Mouse (Mus musculus): ENCODE measurements around the gene Scgb1b30.
"Not testable (repeated sequence)": the region's sequence is repeated elsewhere in the genome, so short reads cannot be mapped to it uniquely, and the experiment has no call there.

Gene Scgb1b30

DNA sequence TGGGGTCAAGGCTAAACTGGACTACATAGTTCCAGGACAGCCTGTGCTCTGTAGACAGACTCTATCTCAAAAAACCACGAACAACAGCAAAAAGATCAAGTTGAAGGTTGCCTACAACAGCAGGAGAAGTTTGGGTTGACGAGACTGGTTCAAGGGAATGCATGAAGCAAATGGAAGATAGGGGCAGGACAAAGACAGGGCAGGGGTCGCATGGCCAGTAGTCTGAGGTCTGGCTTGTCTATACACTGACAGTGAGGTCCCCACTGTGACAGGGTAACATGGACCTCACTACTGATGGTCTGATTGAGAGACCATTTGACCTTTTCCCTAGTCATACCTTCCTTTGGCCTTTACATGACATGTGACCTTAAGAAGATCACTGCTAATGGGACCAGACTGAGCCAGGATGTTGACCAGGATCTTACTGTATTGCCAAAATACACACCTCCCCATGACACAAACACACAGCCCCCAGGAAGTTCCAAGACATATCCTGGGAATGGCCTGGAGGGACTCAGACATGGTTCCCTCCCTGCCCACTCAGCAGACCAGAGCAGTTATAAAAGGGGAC is at the start of gene Scgb1b30:
TSS of gene Scgb1b30 (plus strand) at position 521 of the 571 bp plus-strand sequence.
- no peak for DNase-seq

DNA sequence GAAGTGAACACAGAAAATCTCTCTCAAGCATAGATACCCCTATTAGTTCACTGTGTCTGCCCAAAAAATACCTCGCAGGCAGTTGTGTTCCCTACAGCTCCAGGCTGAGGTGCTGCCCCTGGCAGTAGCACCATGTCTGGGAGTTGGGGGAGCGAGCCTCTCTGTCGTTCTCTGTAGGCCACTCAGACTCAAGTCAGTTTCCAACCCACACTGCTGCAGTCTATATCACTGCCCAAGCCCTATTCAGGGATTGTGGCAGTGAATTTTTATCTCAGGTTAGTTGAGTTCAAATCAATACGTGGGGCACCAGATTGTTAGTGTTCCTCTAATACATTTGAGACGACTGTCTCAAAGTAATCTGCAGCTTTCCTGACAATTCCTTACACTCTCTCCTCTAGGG is 27.1 kb upstream of the Scgb1b30 start:
- not testable (repeated sequence) for DNase-seq

DNA sequence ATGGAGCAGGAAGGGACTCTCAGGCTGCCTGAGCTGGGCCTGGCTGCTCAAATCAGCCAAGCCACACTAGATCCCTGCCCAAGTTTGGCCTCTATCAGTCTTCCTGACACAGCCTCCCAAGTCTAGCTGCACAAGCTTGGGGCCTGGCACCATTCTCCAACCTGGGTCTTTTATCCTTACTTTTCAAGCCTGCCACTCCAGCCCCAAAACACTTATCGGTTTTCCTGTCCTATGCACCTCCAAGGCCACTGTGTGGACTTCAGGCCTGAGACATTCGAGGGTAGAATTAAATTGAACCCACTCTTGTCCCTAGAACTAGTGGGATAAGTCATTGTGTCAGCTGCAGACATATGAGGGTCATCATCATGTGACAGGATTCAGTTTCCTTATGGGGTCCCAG is 4.8 kb downstream of the Scgb1b30 start:
- DNase-seq, result no peak

DNA sequence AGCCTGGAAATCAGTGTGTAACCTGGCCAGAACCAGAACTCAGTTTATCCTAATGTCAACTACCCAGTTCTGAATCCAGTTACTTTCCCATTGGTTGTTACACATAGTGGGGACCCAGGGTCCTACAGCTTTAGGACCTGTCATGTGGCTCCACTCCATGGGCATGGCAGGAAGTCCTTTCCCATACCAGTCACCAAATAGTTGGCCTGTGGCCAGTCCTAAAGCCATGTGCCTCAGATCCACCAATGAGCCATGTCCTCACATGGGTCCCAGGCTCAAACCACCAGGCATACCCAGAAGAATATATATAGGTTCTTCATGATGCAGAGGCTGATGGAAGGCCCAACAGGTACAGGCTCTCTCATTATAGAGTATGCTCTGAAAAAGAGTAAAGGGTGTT is 6.0 kb downstream of the Scgb1b30 start:
- DNase-seq, result peak in 1 of 2 experiments; percentile 0

DNA sequence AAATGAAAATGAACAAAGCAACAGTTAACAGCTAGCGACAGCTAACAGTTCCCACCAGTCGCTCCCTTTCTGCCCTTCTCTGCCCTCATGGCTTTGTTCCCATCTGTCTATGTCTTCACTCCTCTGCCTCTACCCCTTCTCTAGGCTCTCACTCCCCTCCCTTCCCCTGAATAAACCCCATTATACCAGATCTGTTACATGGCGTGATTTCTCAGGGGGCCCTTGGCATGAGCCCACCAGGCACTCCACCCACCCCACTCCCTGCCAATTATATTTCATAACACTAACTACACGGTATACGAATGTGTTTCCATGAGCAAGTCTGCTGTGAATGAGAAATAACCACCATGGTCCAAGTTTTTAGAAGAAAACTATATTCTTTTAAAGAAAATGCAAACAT is 14.0 kb downstream of the Scgb1b30 start:
- no peak for DNase-seq

DNA sequence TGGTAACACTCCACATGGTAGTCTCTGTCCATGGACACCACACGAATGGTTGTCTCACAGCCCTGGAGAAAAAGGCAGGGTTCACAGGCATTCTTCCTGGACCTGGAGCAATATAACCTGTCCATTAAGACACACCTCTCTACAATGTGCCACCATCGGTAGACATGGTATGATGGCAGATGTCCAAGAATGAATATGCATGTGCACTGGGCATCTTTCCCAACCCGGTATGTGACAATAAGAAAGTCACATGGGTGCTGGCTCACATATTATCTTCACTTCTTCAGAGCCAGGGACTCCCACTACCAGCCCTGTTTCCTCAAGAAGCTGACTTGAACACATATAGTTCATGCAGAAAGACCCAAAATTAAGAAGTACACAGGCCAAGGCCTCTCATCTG is 21.4 kb downstream of the Scgb1b30 start:
- no peak for DNase-seq

DNA sequence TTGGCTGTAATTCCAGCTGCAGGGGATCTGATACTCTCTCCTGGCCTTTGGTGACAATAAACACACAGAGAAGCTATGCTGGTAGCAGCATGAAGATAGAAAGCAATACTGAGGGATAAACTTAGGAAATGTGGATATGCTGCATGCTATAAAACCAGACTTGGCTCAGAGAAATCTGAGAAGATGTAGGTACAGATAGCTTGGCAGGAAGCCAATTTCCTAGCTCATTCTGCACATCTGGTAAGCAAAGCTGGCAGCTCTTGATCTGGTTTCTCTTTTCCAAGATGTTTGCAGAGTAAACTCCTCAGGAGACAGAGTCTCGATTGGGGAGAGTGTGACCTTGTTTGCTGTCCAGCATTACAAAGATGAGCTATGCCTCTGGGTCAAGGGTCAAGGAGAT is 25.4 kb downstream of the Scgb1b30 start:
- not testable (repeated sequence) for DNase-seq

DNA sequence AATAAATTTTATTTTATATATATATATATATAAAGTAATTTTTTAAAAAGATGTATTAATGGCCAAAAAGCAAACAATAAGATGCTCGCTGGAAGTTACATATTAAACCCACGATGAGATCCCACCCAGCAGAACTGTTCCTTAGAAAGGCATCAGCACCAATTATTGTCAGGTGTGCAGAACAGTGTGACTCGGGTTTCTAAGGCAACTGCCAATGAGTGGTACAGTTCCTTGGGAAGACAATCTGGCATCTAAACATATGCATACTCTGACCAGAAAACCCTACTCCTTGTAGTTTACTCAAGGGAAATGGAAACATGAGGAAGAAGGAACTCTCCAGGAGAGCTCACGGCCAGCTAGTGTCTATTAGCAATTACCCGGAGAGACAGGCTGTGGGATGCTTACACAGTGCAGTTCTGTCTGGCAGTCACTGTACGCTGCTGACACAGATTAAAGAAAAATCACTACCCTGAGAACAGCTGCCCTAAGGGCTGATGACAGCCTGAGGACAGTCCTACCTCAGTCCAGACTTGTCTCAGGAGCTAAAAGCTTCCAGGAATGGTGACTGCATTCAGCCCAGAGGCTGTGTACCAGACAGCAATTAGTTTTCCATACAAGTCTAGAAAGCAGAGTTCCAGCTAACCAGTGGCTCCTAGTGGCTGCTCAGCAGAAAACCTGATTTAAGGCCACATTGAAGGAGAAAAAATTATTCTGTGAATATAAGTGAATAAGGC is 27.9 kb downstream of the Scgb1b30 start:
- DNase-seq, result peak in 1 of 2 experiments; percentile 19

DNA sequence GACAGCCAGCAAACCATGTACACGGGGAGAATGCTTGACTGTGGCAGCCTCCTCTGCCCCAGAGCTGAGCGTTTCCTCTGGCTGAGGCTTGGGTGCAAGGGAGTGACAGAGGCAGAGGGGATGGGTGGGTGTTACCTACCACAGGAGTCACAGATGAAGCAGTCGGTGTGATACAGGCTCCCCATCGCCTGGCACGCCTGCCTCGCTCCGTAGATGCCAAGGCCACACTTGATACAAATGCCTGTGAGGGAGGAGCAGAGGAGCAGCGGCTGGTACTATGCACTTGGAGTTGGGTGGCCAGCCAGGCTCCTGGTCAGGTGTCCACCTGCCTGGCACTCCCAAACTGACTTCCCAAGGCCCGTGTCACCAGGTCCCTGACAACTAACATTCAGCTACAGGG is 30.1 kb downstream of the Scgb1b30 start:
- DNase-seq, result no peak

DNA sequence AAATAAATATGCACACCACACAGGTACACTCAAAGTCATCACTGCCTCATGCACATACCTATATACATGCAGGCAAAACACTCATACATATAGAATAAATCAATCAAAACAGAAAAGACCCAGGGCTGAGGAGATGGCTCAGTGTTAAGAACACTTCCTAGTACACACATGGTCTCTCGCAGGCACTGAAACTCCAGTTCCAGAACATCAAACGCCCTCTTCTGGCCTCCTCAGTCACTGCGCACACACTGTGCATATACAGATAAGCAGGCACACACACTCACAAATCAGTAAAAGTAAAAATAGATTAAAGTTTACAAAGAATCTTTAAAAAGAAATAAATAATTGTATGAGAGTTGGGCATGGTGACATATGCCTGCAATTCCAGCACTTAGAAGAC is 31.1 kb downstream of the Scgb1b30 start:
- no peak for DNase-seq

DNA sequence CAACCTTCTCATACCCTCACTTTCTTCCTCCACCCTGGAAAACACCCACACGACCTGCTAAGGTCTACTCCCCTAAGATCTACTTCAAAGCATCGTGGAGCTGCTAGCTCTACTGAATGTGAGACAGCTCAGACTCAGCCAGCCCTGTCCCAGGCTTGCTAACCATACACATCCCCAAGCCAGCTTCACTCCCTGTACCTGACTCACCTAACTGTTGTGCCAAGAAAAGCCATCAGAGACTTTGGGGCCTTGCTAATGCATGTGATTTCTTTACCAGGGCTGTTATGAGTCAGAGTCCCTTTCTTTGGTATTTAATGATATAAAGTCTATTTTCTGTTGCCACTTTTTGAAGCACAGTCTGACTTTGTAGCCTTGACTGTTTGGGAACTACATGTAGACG is 35.9 kb downstream of the Scgb1b30 start:
- DNase-seq, result no peak

DNA sequence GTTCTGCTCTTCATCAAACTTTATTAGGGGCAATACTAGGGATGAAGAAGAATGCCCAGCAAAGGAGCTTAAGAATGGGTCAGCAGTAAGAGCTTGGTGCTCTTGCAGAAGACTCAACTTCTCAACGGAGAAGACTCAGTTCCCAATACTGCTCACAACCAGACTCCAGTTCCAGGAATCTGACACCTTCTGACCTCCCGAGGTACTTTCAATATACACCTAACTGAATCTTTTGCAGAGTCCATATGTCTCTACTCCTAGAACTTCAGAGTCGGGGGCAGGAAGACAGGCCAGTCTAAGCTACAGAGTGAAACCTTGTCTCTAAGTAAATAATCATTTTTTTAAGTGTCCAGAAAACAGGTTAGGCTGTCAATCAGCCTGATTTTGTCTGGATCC is 36.7 kb downstream of the Scgb1b30 start:
- no peak for DNase-seq

DNA sequence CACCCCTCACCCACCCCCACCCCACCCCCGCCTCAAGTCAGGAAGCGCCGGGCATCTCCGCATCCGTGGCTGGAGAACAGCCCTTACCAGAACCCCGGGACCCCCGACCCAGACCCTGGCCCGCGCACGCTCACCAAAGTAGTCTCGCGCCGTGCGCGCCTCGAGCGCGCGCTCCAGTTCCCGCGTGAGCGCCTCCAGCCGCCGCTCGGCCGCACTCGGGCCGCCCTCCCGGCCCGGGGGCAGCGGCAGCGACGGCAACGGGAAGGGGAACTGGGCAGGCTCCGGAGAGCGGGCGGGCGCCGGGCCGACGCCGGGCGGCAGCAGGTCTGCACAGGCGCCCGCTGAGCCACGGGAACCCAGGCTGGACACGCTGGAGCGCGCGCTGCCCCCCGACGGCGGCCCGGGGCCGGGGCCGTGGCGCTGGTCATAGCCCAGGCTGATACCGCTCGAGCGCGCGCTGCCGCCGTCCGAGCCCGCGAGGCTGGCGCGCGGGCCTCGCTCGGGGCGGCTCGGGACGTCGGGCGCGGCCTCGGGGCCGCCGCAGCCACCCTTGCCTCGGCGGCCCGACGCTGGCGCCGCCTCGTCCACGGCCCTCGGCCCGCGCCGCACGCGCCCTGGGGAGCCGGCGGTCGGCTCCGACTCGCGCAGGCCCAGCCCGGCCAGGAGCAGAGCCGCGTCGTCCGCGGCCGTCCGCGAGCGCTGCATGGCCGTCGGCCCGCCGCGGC is 37.3 kb downstream of the Scgb1b30 start:
- DNase-seq, result peak; percentile 58 to 72

DNA sequence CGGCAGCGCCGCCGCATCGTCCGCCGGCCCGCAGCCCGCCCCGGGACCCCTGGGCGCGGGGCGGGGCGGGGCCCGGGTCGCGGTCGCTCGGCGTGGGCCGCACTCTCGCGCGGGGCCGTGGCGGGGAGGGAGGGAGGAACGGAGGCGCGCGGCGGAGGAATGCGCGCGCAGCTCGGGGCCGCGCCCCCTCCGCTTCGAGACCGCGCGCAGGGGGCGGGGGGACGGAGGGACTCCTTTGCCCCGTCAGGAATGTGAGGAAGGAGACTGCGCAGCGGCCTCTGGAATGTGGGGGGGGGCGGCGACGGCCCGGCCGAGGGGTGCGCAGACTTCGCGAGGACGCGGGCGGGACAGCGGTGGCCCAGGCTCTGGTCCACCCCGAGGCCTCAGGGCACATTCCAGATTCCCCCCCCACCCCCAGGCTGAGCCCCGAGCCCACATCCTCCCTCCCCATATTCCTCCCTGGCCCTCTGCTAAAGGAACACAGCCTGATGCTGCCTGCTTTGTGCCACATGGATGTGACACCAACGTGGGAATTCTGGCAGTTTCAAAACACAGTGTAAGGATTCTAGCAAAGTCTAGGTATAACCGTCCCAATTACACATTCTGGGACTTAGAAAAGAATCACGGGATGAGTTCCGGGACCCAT is 38.0 kb downstream of the Scgb1b30 start, which contains the start of gene Wtip:
TSS of gene Wtip (minus strand) at position 152 of the 646 bp plus-strand sequence.
- peak; percentile 93 to 96 for DNase-seq

DNA sequence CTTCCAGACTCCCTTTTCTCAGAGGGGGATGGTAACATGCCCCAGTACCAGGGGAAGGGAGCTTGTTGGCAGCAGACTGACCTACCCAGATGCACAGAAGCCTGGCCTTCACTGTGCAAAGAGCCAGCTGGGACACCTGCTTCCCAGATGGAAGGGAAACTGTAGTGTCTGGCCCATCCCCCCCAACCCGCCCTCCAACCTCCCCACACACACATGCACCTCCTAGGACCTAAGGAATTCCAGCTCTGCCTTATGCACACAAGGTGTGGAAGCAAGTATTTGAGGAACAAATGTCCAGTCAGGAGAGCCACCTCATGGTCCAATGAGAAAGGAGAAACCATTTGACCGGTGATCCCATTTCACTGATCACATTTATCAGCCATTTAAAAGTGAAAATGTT is 39.1 kb downstream of the Scgb1b30 start:
- peak in 1 of 2 experiments; percentile 12 for DNase-seq

DNA sequence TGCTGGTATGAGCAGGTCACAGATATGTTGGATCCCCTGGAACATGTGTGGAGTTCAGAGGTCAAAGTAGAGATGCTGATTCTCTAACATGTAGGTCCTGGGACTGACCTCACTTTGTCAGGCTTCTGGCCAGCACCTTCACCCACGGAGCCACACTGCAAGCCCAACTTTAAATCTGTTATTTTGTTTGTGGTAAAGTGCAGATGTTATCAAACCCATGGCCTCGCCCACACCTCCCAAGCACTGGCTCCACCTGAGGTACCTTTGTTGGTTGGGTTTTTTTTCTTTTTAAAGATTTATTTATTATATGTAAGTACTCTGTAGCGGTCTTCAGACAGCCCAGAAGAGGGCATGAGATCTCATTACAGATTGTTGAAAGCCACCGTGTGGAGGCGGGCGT is 44.3 kb downstream of the Scgb1b30 start:
- no peak for DNase-seq

DNA sequence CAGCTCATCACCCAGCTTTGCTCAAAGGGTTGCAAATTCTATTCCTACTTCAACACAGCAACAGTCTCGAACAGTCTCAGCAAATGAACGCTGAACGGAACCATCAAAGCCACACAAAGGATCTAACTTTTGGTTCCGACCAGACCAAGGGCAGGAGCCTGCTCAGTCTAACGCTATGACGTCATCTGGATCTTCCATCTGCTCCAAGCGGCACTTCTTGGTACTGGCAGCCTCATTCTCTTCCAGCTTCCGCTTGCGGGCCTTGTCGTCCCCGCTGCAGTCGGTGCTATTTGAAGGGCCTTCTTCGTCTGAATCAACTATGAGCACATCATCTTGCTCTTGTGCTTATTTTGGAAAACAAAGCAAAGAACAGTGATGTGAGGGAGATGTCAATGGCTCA is 45.9 kb downstream of the Scgb1b30 start:
- DNase-seq, result no peak

DNA sequence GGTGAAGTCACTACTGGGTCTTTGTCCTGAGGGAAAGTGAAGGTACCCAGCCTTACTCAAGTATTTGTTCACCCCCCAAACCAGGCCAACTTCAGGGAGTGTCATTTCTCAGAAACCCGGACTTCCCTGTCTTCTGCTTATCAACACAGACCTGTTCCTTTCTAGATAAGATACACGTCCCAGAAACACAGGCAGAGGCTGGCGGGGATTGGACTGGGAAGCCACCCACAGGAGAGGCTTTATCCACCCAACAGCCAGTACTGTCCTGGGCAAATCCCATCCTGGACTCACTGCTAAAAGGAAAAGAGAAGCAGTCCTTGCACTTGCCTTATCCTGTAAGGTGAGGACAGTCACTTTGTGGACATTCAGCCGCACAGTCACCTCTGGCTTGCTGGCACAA is 52.0 kb downstream of the Scgb1b30 start:
- no peak for DNase-seq
